In the genomic region with DNA sequence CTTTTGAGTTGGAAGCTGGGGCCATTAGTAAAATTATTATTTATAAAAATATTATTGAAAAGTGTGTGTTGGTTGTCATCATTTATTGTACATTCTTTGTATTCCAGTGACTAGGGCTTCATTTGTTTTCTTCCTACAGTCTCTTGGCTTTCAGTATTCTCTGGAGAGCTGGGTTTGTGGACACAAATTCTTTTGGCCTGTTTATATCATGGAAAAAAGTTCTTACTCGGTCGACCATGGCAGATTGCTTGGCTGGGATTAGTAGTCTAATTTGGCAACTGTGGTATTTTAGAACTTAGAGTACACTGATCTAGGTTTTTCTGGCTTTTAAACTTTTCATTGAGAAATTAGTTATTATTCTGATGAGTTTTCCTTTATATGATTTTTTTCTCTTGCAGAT, we compare ENCODE assay signal across 24 mouse cellular contexts.
DNase-seq lines count a peak whose midpoint lies in the region; ATAC-seq and TF ChIP-seq lines count a peak whose summit lies in the region.
"Had no signal": no experiment of that assay in that cellular context is flagged by ENCODE, and none has a peak within 500 bp of the region (broad histone marks: within the 10 kb centered on the region; RNA-seq: fewer than 3 reads in every experiment).

No protein-coding gene starts in this region.

- DNase-seq in heart, adult 11 months, result peak; percentile 89
- no peak for DNase-seq in heart, postnatal 36 days
- peak; percentile 16 to 27 for DNase-seq in heart, postnatal 10 days
- DNase-seq in heart, postnatal 4 days, result no peak
- DNase-seq in midbrain, postnatal 0 days (ENCODE audit: low spot score), result peak; percentile 5
- peak; percentile 53 for DNase-seq in skeletal muscle tissue, adult 2 months (ENCODE audit: low read depth, low spot score)
- DNase-seq: adrenal gland, postnatal 10 days; B cell, adult 2 months; cerebellum, adult 18-20 months; gastrocnemius, postnatal 36 days; kidney, adult 18-20 months; layer of hippocampus, adult 9-11 months; liver, postnatal 0 days; lung, postnatal 36 days; thymus, postnatal 4 days had no signal

- H3K9ac ChIP-seq in midbrain, postnatal 0 days (replicated peaks; ENCODE audit: low read length, poor library complexity, severe bottlenecking), result no peak overlapping the region
- no peak overlapping the region for H3K9ac ChIP-seq in midbrain, embryonic 15.5 days
- H3K9ac ChIP-seq in intestine, embryonic 15.5 days, result no peak overlapping the region
- H3K9ac ChIP-seq: heart, embryonic 13.5 days; hindbrain, embryonic 14.5 days; liver, postnatal 0 days; neural tube, embryonic 13.5 days had no signal

- no peak for TF ChIP-seq CTCF in midbrain, postnatal 0 days (IDR thresholded peaks at IDR 0.05)

- no peak overlapping the region for H3K4me3 ChIP-seq in midbrain, postnatal 0 days (ENCODE audit: low read depth, low read length)
- H3K4me3 ChIP-seq in midbrain, embryonic 15.5 days, result no peak overlapping the region
- no peak overlapping the region for H3K4me3 ChIP-seq in intestine, embryonic 15.5 days (replicated peaks)
- H3K4me3 ChIP-seq: heart, embryonic 13.5 days; neural tube, embryonic 13.5 days had no signal

- no peaks in the 10 kb centered on the region for H3K4me1 ChIP-seq in midbrain, postnatal 0 days (ENCODE audit: insufficient read depth, low read length)
- no peaks in the 10 kb centered on the region for H3K4me1 ChIP-seq in midbrain, embryonic 15.5 days
- no peaks in the 10 kb centered on the region for H3K4me1 ChIP-seq in intestine, embryonic 15.5 days (replicated peaks)
- H3K4me1 ChIP-seq: heart, embryonic 13.5 days; neural tube, embryonic 13.5 days had no signal

- 65% methylated on average over 2 of the region's 2 CpGs for WGBS in midbrain, postnatal 0 days
- WGBS in midbrain, embryonic 15.5 days, result 56% methylated on average over 2 of the region's 2 CpGs
- 53% methylated on average over 2 of the region's 2 CpGs for WGBS in intestine, embryonic 15.5 days

- ATAC-seq in midbrain, postnatal 0 days (ENCODE audit: low FRiP score), result no peak
- ATAC-seq in midbrain, embryonic 15.5 days (replicated peaks), result no peak
- no peak for ATAC-seq in intestine, embryonic 15.5 days
- ATAC-seq: forebrain, embryonic 14.5 days; liver, postnatal 0 days had no signal

- H3K9me3 ChIP-seq in midbrain, postnatal 0 days (ENCODE audit: low read length), result no peaks in the 10 kb centered on the region
- H3K9me3 ChIP-seq in midbrain, embryonic 15.5 days, result no peaks in the 10 kb centered on the region
- H3K9me3 ChIP-seq in intestine, embryonic 15.5 days, result no peaks in the 10 kb centered on the region
- H3K9me3 ChIP-seq: heart, embryonic 13.5 days; neural tube, embryonic 13.5 days had no signal

- no peaks in the 10 kb centered on the region for H3K27me3 ChIP-seq in midbrain, postnatal 0 days (ENCODE audit: insufficient read depth, low read length)
- H3K27me3 ChIP-seq in midbrain, embryonic 15.5 days (replicated peaks), result no peaks in the 10 kb centered on the region
- no peaks in the 10 kb centered on the region for H3K27me3 ChIP-seq in intestine, embryonic 15.5 days (replicated peaks)
- H3K27me3 ChIP-seq: heart, embryonic 13.5 days; neural tube, embryonic 13.5 days had no signal

- no peak overlapping the region for H3K27ac ChIP-seq in midbrain, postnatal 0 days (ENCODE audit: low read depth, low read length)
- no peak overlapping the region for H3K27ac ChIP-seq in midbrain, embryonic 15.5 days
- no peak overlapping the region for H3K27ac ChIP-seq in intestine, embryonic 15.5 days
- H3K27ac ChIP-seq: heart, embryonic 13.5 days; hindbrain, embryonic 14.5 days; kidney, postnatal 0 days; neural tube, embryonic 13.5 days had no signal

- no peak overlapping the region for H3K4me2 ChIP-seq in midbrain, postnatal 0 days (ENCODE audit: low read depth, low read length, poor library complexity, severe bottlenecking)
- no peak overlapping the region for H3K4me2 ChIP-seq in midbrain, embryonic 15.5 days
- H3K4me2 ChIP-seq in intestine, embryonic 15.5 days (replicated peaks), result no peak overlapping the region
- H3K4me2 ChIP-seq: heart, embryonic 13.5 days; hindbrain, embryonic 14.5 days; liver, embryonic 11.5 days; midbrain, embryonic 11.5 days; neural tube, embryonic 13.5 days had no signal

- no peaks in the 10 kb centered on the region for H3K36me3 ChIP-seq in midbrain, postnatal 0 days (ENCODE audit: insufficient read depth, low read length)
- no peaks in the 10 kb centered on the region for H3K36me3 ChIP-seq in midbrain, embryonic 15.5 days (replicated peaks)
- no peaks in the 10 kb centered on the region for H3K36me3 ChIP-seq in intestine, embryonic 15.5 days
- H3K36me3 ChIP-seq: heart, embryonic 13.5 days; neural tube, embryonic 13.5 days had no signal

- intact Hi-C loops in heart, postnatal 36 days (cut with DNase I), result no loop called here
- intact Hi-C loops in heart, postnatal 10 days (cut with DNase I), result no loop called here

Comparison
In these comparisons a context has a peak if more than half of its experiments do, and no peak if none do; other contexts are left out.
1. DNase-seq: peak in heart, adult 11 months (single experiment), heart, postnatal 10 days (2 of 2), midbrain, postnatal 0 days (single experiment) and skeletal muscle tissue, adult 2 months (single experiment); none in heart, postnatal 36 days (0 of 2) and heart, postnatal 4 days (single experiment).